Mouse (Mus musculus) kidney, postnatal 4 days (tissue): ENCODE measurements around the gene Mylk3.

ENCODE experiments used
- DNase-seq, 2 experiments: peaks; one replicate each; pipeline ENCODE4 v3.0.0; 2021; ENCODE audit warnings: mixed read lengths in 2 of 2

Gene Mylk3

GRCm38 (mm10) chr8:85313036-85313435 lies 73.1 kb downstream of the Mylk3 start:
- no peak for DNase-seq

- peak; percentile 38 to 54 for DNase-seq
Observed at GRCm38 (mm10) chr8:85311743-85312142, 74.4 kb downstream of the Mylk3 start.

- DNase-seq = no peak
Observed at GRCm38 (mm10) chr8:85308564-85308963, 77.6 kb downstream of the Mylk3 start.

DNA sequence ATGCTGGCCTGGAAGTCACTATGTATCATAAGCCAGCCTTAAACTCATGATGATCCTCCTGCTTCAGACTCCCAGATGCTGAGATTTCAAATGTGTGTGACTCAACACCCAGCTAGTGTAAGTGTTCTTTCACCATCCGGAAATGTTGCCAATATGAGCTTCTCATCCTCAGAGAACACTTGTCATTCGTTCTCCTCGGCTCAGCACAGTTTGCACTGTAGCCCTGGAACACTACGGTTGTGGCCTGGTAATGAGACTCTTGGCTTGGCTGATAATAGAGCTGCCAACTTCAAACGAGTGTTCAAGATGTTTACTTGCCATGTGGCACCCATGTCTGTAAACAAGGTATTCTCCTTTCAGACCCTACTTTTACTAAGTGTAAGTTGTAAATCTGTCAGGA lies 82.6 kb downstream of the Mylk3 start:
- DNase-seq = no peak

GRCm38 (mm10) chr8:85302931-85303330 lies 83.2 kb downstream of the Mylk3 start:
- DNase-seq = no peak

- DNase-seq = no peak
Observed at GRCm38 (mm10) chr8:85301941-85302340, 84.2 kb downstream of the Mylk3 start.

DNA sequence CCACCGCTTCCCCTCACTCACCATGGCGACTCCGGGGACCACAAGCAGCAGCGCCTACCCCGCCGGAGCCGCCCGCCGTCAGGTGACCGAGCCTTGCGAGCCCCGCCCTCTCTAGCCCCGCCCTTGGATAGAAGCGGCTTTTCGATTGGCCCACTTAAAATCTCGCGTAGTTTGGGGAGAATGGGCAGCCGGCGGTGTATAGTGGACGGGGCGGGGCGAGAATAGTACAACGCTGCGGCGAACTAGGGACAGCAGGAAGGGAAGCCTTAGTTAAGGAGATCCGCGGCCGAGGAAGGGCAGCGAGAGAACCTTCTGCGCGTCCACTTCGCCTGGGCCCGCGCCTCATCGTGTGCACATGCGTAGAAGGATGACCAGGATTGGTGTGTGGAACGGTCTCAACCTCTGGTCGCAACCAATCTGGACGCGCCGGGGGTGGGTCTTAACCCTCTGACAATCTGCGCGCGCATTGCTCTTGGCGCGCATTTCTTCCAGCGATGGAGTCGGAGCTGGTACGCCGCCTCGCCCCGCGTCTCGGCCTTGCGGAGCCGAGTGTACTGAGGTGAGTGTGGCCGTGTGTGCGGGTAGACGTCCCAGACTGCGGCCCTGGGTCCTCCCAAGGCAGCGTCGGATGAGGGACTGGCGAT lies 86.6 kb downstream of the Mylk3 start, which contains the start of the genes Orc6 and Vps35:
Gene Orc6 (plus strand): TSS at position 199 of the 644 bp plus-strand sequence.
Gene Vps35 (minus strand): TSS at position 369 of the 644 bp plus-strand sequence.
- peak; percentile 98 to 99 for DNase-seq

GRCm38 (mm10) chr8:85298600-85299433 lies 87.3 kb downstream of the Mylk3 start:
- peak in 1 of 2 experiments; percentile 7 for DNase-seq

DNA sequence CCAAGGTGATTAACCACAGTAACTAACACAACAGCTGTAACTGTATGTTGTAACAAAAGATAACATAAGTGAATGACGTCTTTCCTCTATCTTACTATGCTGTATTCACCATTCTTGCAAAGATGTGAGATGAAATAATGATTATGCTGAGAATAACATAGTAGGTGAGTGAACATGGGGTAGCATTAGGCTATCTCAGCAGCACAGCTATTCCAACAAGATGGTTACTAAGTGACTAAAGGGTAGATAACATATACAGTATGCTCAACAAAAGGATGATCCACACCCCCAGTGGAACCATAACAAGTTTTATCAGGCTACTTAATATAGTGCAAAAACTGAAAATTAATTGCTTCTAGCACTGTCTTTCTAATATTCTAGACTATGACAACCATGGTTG lies 99.3 kb downstream of the Mylk3 start:
- DNase-seq = no peak
